Mouse (Mus musculus): ENCODE measurements around the gene Abca13.

GRCm38 (mm10) chr11:9570319-9570718 lies 378.6 kb downstream of the Abca13 start:
- TF ChIP-seq POLR2A (IDR thresholded peaks at IDR 0.05; ENCODE audit: extremely low read depth, insufficient read depth, low read length): no peak
- no peak for TF ChIP-seq CTCF (IDR thresholded peaks at IDR 0.05; ENCODE audit: low read depth, low read length)
